Mouse (Mus musculus) stomach, postnatal 0 days (tissue): ENCODE data around the gene Bean1.

Experiments used
- CTCF ChIP-seq: IDR thresholded peaks from 2 replicates; pipeline ENCODE4 v1.5.1; 2016; ENCODE audit warnings: antibody characterized with exemption, low read depth, mild to moderate bottlenecking, moderate library complexity
- EP300 ChIP-seq: optimal IDR thresholded peaks from 2 replicates; pipeline ENCODE3; 2016; ENCODE audit warnings: antibody characterized with exemption

DNA sequence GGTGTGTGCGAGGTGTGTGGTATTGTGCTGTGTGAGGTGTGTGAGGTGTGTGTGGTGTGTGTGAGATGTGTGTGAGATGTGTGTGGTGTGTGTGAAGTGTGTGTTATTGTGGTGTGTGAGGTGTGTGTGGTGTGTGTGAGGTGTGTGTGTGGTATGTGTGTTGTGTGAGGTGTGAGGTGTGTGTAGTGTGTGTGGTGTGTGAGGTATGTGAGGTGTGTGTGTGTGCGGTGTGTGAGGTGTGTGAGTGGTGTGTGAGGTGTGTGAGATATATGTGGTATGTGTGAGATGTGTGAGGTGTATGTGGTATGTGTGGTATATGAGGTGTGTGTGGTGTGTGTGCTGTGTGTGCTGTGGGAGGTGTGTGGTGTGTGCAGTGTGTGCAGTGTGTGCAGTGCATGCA, 22.3 kb upstream of the Bean1 start:
- TF ChIP-seq CTCF (no peak), EP300 (no peak)
